ENCODE assay signal across 8 mouse cellular contexts in the genomic region with DNA sequence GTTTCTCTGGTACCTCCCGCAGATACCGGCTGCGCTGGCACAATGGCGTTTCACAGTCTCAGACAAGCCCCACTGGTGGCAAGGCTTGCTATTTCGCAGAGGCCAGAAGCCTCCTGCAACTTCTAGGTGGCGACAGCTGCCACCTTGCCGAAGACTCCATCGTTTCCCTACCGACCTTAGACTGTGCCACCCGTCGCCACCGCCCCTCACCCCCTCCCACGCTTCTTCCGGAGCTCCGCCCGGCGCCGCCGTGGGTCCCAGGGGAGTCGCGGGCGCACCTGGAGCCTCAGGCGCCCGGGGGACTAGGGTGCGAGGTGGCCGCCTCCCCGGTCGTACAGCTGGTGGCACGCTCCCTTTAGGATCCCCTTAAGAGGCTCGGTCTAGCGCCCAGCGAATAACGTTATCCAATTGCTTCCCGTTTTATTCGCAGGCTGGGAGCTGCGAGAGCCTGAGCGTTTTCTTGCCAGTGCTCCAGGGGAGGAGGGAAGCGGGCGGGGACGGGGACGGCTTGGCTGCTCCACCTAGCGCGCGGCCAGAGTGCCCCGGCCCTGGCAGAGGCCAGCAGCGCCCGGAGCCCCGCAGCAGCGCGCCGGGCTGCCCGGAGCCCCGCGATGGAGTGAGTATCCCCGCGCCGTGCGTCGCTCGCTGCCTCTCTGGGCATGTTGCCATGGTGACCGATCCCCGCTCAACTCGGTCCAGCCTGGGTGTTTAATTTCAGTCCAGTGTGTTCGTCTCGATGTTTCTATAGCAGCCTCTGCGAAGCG. TPM values are rescaled to one million over a fixed set of nuclear protein-coding genes. Genes with fewer than 3 reads are reported as not detected.
DNase-seq lines count a peak whose midpoint lies in the region; ATAC-seq and TF ChIP-seq lines count a peak whose summit lies in the region.

Gene Palm2, plus strand, starts transcription at position 307 of the 764 bp plus-strand sequence.

- in situ Hi-C loops in Patski (cut with MboI; ENCODE audit: low pct_unique_long_range_greater_than_20kb): no loop called here

- peak within 1 kb of the TSS; percentile 73 for H3K9ac ChIP-seq in hindbrain, embryonic 12.5 days

- H3K27me3 ChIP-seq in Patski: peaks cover 20% of the 10 kb centered on the region
- H3K27me3 ChIP-seq in hindbrain, embryonic 12.5 days: peaks cover 31% of the 10 kb centered on the region

- no peaks in the 10 kb centered on the region for H3K9me3 ChIP-seq in hindbrain, embryonic 12.5 days (replicated peaks)

- peak; percentile 17 for ATAC-seq in Patski
- peak; percentile 90 for ATAC-seq in hindbrain, embryonic 12.5 days (ENCODE audit: low FRiP score)

- peak within 1 kb of the TSS; percentile 94 for H3K4me2 ChIP-seq in hindbrain, embryonic 12.5 days (replicated peaks)

- CTCF ChIA-PET in Patski (lab: Charles Lee): no interaction called here

- POLR2A ChIA-PET in Patski (lab: Charles Lee): no interaction called here

- no peaks in the 10 kb centered on the region for H3K36me3 ChIP-seq in hindbrain, embryonic 12.5 days

- DNase-seq in Patski (ENCODE audit: low read depth, low spot score) (no peak), MN1 (ENCODE audit: low spot score) (no peak)
- peak; percentile 77 for DNase-seq in cerebellum, postnatal 14 days
- DNase-seq in frontal cortex, postnatal 25 days (ENCODE audit: low spot score in 2 of 2): peak; percentile 53 to 58
- peak; percentile 60 for DNase-seq in left cerebral cortex, adult 11 months (ENCODE audit: low spot score)
- peak; percentile 38 for DNase-seq in lung, postnatal 14 days
- DNase-seq in right cerebral cortex, postnatal 10 days (ENCODE audit: low spot score in 2 of 2): peak; percentile 87 to 92

- WGBS in hindbrain, embryonic 12.5 days: under 1% methylated on average over 67 of the region's 67 CpGs

- H3K4me3 ChIP-seq in hindbrain, embryonic 12.5 days: peak within 1 kb of the TSS; percentile 65

- peaks cover 14% of the 10 kb centered on the region for H3K4me1 ChIP-seq in hindbrain, embryonic 12.5 days

- peak within 1 kb of the TSS; percentile 57 for H3K27ac ChIP-seq in hindbrain, embryonic 12.5 days

- TF ChIP-seq CTCF in Patski (IDR thresholded peaks at IDR 0.05): no peak

RNA-seq across cellular contexts. Expression of gene Palm2, which starts in this region (rescaled TPM):
- polyA plus RNA-seq in Patski (2021): 0.71 TPM
- 6.0 and 6.4 TPM in 2 replicates for polyA plus RNA-seq in hindbrain, embryonic 12.5 days (2016; fragmentation: Nextera tagmentation; extraction: Ambion mirVana)

Comparison
In these comparisons a context has a peak if more than half of its experiments do, and no peak if none do; other contexts are left out.
1. Peak in ATAC-seq in Patski; RNA of the gene not detected or under 1 TPM.
2. DNase-seq: peak in cerebellum, postnatal 14 days (2 of 2), frontal cortex, postnatal 25 days (2 of 2), left cerebral cortex, adult 11 months (single experiment), lung, postnatal 14 days (single experiment) and right cerebral cortex, postnatal 10 days (2 of 2); none in Patski (single experiment) and MN1 (single experiment).